Mouse (Mus musculus): ENCODE data around the gene Atxn1.

GRCm38 (mm10) chr13:45740369-45740768 is 224.4 kb downstream of the Atxn1 start:
- TF ChIP-seq CTCF (IDR thresholded peaks at IDR 0.05) (no peak), EP300 (IDR thresholded peaks at IDR 0.05) (no peak)

Data from lung, postnatal 0 days (tissue).